Mouse (Mus musculus): ENCODE data around the gene Olfr721-ps1. TPM values are rescaled to one million over a fixed set of nuclear protein-coding genes. Genes with fewer than 3 reads are reported as not detected.

The Olfr721-ps1 gene
- not detected in 2 replicates for polyA plus RNA-seq (2015; fragmentation: Nextera tagmentation; extraction: Ambion mirVana)

GRCm38 (mm10) chr14:14400998-14401397, at the start of gene Olfr721-ps1:
TSS of gene Olfr721-ps1 (plus strand) at chr14:14401298.
- ATAC-seq (ENCODE audit: low FRiP score, low read depth), result no peak
- no peak within 1 kb of the TSS for H3K4me3 ChIP-seq
- H3K4me2 ChIP-seq, result no peak within 1 kb of the TSS
- H3K9me3 ChIP-seq, result no peaks in the 10 kb centered on the region
- H3K27me3 ChIP-seq, result no peaks in the 10 kb centered on the region
- no peaks in the 10 kb centered on the region for H3K36me3 ChIP-seq
- no peak within 1 kb of the TSS for H3K9ac ChIP-seq
- H3K4me1 ChIP-seq (replicated peaks), result no peaks in the 10 kb centered on the region
- no peak within 1 kb of the TSS for H3K27ac ChIP-seq (replicated peaks)
- 78% methylated on average over 2 of the region's 2 CpGs for WGBS

GRCm38 (mm10) chr14:14351721-14352590, 49.1 kb upstream of the Olfr721-ps1 start:
- Histone ChIP-seq H3K9ac (no peak overlapping the region), H3K9me3 (peaks cover 6% of the 10 kb centered on the region; the same call in 1 of the 2 replicates), H3K4me2 (no peak overlapping the region), H3K27ac (replicated peaks) (no peak overlapping the region), H3K4me1 (replicated peaks) (0 out of 2 replicates have a peak, but pooled peaks cover under 1% of the 10 kb centered on the region), H3K27me3 (no peaks in the 10 kb centered on the region), H3K36me3 (no peaks in the 10 kb centered on the region), H3K4me3 (no peak overlapping the region)
- WGBS, result 82% methylated on average over 9 of the region's 9 CpGs
- ATAC-seq (ENCODE audit: low FRiP score, low read depth), result peak; percentile 24; the same call in 1 of the 2 replicates

GRCm38 (mm10) chr14:14352606-14353005, 48.5 kb upstream of the Olfr721-ps1 start:
- no peak overlapping the region for H3K9ac ChIP-seq
- peaks cover 6% of the 10 kb centered on the region; the same call in 1 of the 2 replicates for H3K9me3 ChIP-seq
- no peak overlapping the region for H3K4me3 ChIP-seq
- H3K36me3 ChIP-seq, result no peaks in the 10 kb centered on the region
- H3K27me3 ChIP-seq, result no peaks in the 10 kb centered on the region
- no peak for ATAC-seq (ENCODE audit: low FRiP score, low read depth)
- no peaks in the 10 kb centered on the region for H3K4me1 ChIP-seq (replicated peaks)
- no peak overlapping the region for H3K27ac ChIP-seq (replicated peaks)
- H3K4me2 ChIP-seq, result no peak overlapping the region
- WGBS, result 64% methylated on average over 6 of the region's 6 CpGs

- WGBS, result 80% methylated on average over 7 of the region's 7 CpGs
- 0 out of 2 replicates have a peak, but pooled peaks cover 6% of the 10 kb centered on the region for H3K9me3 ChIP-seq
- H3K36me3 ChIP-seq, result no peaks in the 10 kb centered on the region
- H3K27me3 ChIP-seq, result no peaks in the 10 kb centered on the region
- ATAC-seq (ENCODE audit: low FRiP score, low read depth), result no peak
- H3K4me3 ChIP-seq, result no peak overlapping the region
- no peaks in the 10 kb centered on the region for H3K4me1 ChIP-seq (replicated peaks)
- H3K4me2 ChIP-seq, result no peak overlapping the region
- H3K27ac ChIP-seq (replicated peaks), result no peak overlapping the region
- no peak overlapping the region for H3K9ac ChIP-seq
These were observed 47.9 kb upstream of the Olfr721-ps1 start for GRCm38 (mm10) chr14:14353081-14353732.

- no peak overlapping the region for H3K9ac ChIP-seq
- H3K9me3 ChIP-seq, result 0 out of 2 replicates have a peak, but pooled peaks cover 6% of the 10 kb centered on the region
- H3K4me3 ChIP-seq, result no peak overlapping the region
- no peaks in the 10 kb centered on the region for H3K4me1 ChIP-seq (replicated peaks)
- no peak for ATAC-seq (ENCODE audit: low FRiP score, low read depth)
- H3K27me3 ChIP-seq, result no peaks in the 10 kb centered on the region
- H3K36me3 ChIP-seq, result no peaks in the 10 kb centered on the region
- H3K4me2 ChIP-seq, result no peak overlapping the region
- H3K27ac ChIP-seq (replicated peaks), result no peak overlapping the region
- 59% methylated on average over 8 of the region's 8 CpGs for WGBS
These were observed 47.2 kb upstream of the Olfr721-ps1 start for GRCm38 (mm10) chr14:14353740-14354510.

- Histone ChIP-seq H3K27ac (replicated peaks) (no peak overlapping the region), H3K27me3 (no peaks in the 10 kb centered on the region), H3K9me3 (no peaks in the 10 kb centered on the region), H3K9ac (no peak overlapping the region), H3K36me3 (no peaks in the 10 kb centered on the region), H3K4me3 (no peak overlapping the region), H3K4me2 (no peak overlapping the region), H3K4me1 (replicated peaks) (no peaks in the 10 kb centered on the region)
- no peak for ATAC-seq (ENCODE audit: low FRiP score, low read depth)
- WGBS, result 56% methylated on average over 13 of the region's 13 CpGs
These were observed 46.4 kb upstream of the Olfr721-ps1 start for GRCm38 (mm10) chr14:14354511-14355359.

GRCm38 (mm10) chr14:14355360-14355646, 45.8 kb upstream of the Olfr721-ps1 start:
- Histone ChIP-seq H3K4me3 (no peak overlapping the region), H3K9me3 (no peaks in the 10 kb centered on the region), H3K27ac (replicated peaks) (no peak overlapping the region), H3K4me1 (replicated peaks) (no peaks in the 10 kb centered on the region), H3K4me2 (no peak overlapping the region), H3K27me3 (no peaks in the 10 kb centered on the region), H3K36me3 (no peaks in the 10 kb centered on the region), H3K9ac (no peak overlapping the region)
- WGBS, result 91% methylated on average over 8 of the region's 8 CpGs
- ATAC-seq (ENCODE audit: low FRiP score, low read depth), result 0 out of 2 replicates have a peak, but pooled peaks have one; percentile 16

- Histone ChIP-seq H3K4me3 (no peak overlapping the region), H3K4me1 (replicated peaks) (no peaks in the 10 kb centered on the region), H3K27ac (replicated peaks) (no peak overlapping the region), H3K4me2 (no peak overlapping the region), H3K9ac (no peak overlapping the region), H3K36me3 (no peaks in the 10 kb centered on the region), H3K27me3 (no peaks in the 10 kb centered on the region), H3K9me3 (no peaks in the 10 kb centered on the region)
- no peak for ATAC-seq (ENCODE audit: low FRiP score, low read depth)
- 72% methylated on average over 1 of the region's 1 CpGs for WGBS
These were observed 5.6 kb upstream of the Olfr721-ps1 start for GRCm38 (mm10) chr14:14395535-14395934.

GRCm38 (mm10) chr14:14436078-14436658, 35.1 kb downstream of the Olfr721-ps1 start:
- Histone ChIP-seq H3K4me2 (no peak overlapping the region), H3K27me3 (no peaks in the 10 kb centered on the region), H3K36me3 (no peaks in the 10 kb centered on the region), H3K9me3 (no peaks in the 10 kb centered on the region), H3K27ac (replicated peaks) (no peak overlapping the region), H3K9ac (no peak overlapping the region), H3K4me1 (replicated peaks) (no peaks in the 10 kb centered on the region), H3K4me3 (no peak overlapping the region)
- 77% methylated on average over 3 of the region's 3 CpGs for WGBS
- no peak for ATAC-seq (ENCODE audit: low FRiP score, low read depth)

Measured in hindbrain, embryonic 15.5 days (tissue).